Mouse (Mus musculus) testis, adult 2 months (tissue): ENCODE measurements around the gene Slc31a1.

Experiments used
- CTCF ChIP-seq: fragments of 200-500 bp; IDR thresholded peaks from 2 replicates; pipeline ENCODE4 v1.5.1; 2012; ENCODE audit warnings: low read depth, mild to moderate bottlenecking, inconsistent platforms, low read length, moderate library complexity; ENCODE audit not compliant: control insufficient read depth, insufficient read depth, insufficient replicate concordance
- POLR2A ChIP-seq: fragments of 200-500 bp; IDR thresholded peaks from 2 replicates; pipeline ENCODE4 v1.6.1; 2012; ENCODE audit warnings: low read depth, mild to moderate bottlenecking, inconsistent platforms, low read length, moderate library complexity; ENCODE audit not compliant: control insufficient read depth

- TF ChIP-seq CTCF (no peak), POLR2A (no peak)
Measured at GRCm38 (mm10) chr4:62406133-62406532, 45.6 kb downstream of the Slc31a1 start.
